Mouse (Mus musculus) midbrain, postnatal 0 days (tissue): ENCODE results near the gene Ubtf. TPM values are rescaled to one million over a fixed set of nuclear protein-coding genes. Genes with fewer than 3 reads are reported as not detected.

Experiments
- ATAC-seq: fragments of 200-750 bp; cut with Nextera tagmentation; 2 replicates; pipeline ENCODE4 v1.8.0; 2017; ENCODE audit warnings: moderate number of reproducible peaks, mild to moderate bottlenecking, moderate TSS enrichment, moderate library complexity; ENCODE audit not compliant: low FRiP score
- DNase-seq: peaks from one replicate; pipeline ENCODE4 v3.0.0-alpha.2; 2015; ENCODE audit warnings: low spot score
- H3K27ac ChIP-seq: fragments of 300-500 bp; sonication (generic); 2 replicates; pipeline ENCODE4 v1.5.1; 2014; ENCODE audit warnings: low read depth, mild to moderate bottlenecking, low read length, mixed read lengths
- H3K27me3 ChIP-seq: fragments of 300-500 bp; sonication (generic); 2 replicates; pipeline ENCODE4 v1.6.1; 2014; ENCODE audit warnings: low read length, control low read depth, mixed read lengths; ENCODE audit not compliant: insufficient read depth
- H3K36me3 ChIP-seq: fragments of 300-500 bp; sonication (generic); 2 replicates; pipeline ENCODE4 v1.6.1; 2014; ENCODE audit warnings: low read length, control low read depth, mixed read lengths; ENCODE audit not compliant: insufficient read depth
- H3K4me1 ChIP-seq: fragments of 300-500 bp; sonication (generic); 2 replicates; pipeline ENCODE4 v1.6.1; 2014; ENCODE audit warnings: mild to moderate bottlenecking, control low read depth, antibody characterized with exemption, low read length, mixed read lengths; ENCODE audit not compliant: insufficient read depth
- H3K4me2 ChIP-seq: fragments of 300-500 bp; sonication (generic); 2 replicates; pipeline ENCODE4 v1.6.1; 2014; ENCODE audit warnings: low read depth, mild to moderate bottlenecking, low read length, mixed read lengths; ENCODE audit not compliant: poor library complexity, severe bottlenecking
- H3K4me3 ChIP-seq: fragments of 300-500 bp; sonication (generic); 2 replicates; pipeline ENCODE4 v1.5.1; 2014; ENCODE audit warnings: low read depth, mild to moderate bottlenecking, low read length, moderate library complexity
- H3K9ac ChIP-seq: fragments of 300-500 bp; sonication (generic); replicated peaks from 2 replicates; pipeline ENCODE4 v1.6.1; 2014; ENCODE audit warnings: mild to moderate bottlenecking, low read length, moderate library complexity, mixed read lengths; ENCODE audit not compliant: poor library complexity, severe bottlenecking
- H3K9me3 ChIP-seq: fragments of 300-500 bp; sonication (generic); 2 replicates; pipeline ENCODE4 v1.6.1; 2016; ENCODE audit warnings: low read length, control low read depth
- CTCF ChIP-seq: IDR thresholded peaks from 2 replicates; pipeline ENCODE4 v1.5.1; 2016; ENCODE audit warnings: antibody characterized with exemption, mild to moderate bottlenecking
- WGBS: fragments of 180-500 bp; shearing (Covaris S2); extraction: QIAGEN DNeasy Blood & Tissue Kit; methylation state at CpG from one replicate; pipeline ENCODE4 v1.1.7; 2014; 5-methylcytosine and 5-hydroxymethylcytosine counted together
- polyA plus RNA-seq: library from polyadenylated mRNA; unstranded; fragments of >200 nt; fragmentation: Nextera tagmentation; extraction: Ambion mirVana; gene quantifications from 2 replicates; pipeline ENCODE4 v1.2.1, GENCODE M21; 2015
- total RNA-seq: library from RNA; depleted of rRNA; stranded (reverse); fragments of >200 nt; gene quantifications from 2 replicates; pipeline ENCODE4 v1.2.3, GENCODE M21; 2014

Gene Ubtf
- total and polyA plus RNA-seq, 2 experiments from 2014 or later, result 64.3 TPM

DNA sequence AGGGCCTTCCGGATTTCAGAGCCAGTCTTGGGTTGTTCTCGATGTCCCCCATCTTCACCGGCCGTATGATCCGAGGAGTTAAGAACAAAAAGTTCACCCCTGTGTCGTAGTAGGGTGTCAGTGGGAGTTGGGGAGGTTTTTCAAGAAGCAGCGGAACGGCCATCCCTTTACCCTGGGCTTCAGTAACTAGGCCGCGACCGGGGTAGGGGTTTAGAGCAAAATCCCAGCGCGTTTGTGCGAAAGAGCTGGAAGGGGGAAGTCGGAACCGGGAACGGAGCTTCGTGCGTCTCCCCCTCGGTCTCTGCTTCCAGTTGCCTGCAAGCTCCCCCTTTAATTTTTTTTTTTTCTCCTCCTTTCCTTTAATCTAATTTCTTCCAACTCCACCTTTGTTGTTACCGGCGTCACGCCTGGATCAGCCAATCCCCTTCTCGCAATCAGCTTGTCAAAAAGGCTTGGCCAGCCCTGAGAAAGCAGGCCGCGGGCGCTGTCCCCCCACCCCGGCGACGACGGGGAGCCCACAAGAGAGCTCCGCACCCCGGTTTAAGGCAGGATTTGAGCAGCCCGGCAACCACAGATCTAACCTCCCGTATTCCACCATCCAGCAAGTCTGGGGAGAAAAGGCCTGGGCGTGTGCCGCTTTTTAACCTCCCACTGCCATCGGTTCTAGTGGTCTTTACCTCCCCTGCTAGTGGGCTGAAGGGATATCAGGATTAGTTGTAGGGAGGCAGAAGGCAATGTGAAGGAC is 571 bp upstream of the Ubtf start:
- Histone ChIP-seq H3K9me3 (no peaks in the 10 kb centered on the region), H3K27ac (peak overlapping the region; percentile 98), H3K27me3 (no peaks in the 10 kb centered on the region), H3K4me1 (peaks cover 7% of the 10 kb centered on the region), H3K4me3 (peak overlapping the region; percentile 74), H3K36me3 (peaks cover 2% of the 10 kb centered on the region; the same call in 1 of the 2 replicates), H3K4me2 (peak overlapping the region; percentile 64), H3K9ac (peak overlapping the region; percentile 99)
- ATAC-seq (no peak; the same call in 1 of the 2 replicates), DNase-seq (peak; percentile 94)
- under 1% methylated on average over 38 of the region's 38 CpGs for WGBS
- TF ChIP-seq CTCF, result no peak

DNA sequence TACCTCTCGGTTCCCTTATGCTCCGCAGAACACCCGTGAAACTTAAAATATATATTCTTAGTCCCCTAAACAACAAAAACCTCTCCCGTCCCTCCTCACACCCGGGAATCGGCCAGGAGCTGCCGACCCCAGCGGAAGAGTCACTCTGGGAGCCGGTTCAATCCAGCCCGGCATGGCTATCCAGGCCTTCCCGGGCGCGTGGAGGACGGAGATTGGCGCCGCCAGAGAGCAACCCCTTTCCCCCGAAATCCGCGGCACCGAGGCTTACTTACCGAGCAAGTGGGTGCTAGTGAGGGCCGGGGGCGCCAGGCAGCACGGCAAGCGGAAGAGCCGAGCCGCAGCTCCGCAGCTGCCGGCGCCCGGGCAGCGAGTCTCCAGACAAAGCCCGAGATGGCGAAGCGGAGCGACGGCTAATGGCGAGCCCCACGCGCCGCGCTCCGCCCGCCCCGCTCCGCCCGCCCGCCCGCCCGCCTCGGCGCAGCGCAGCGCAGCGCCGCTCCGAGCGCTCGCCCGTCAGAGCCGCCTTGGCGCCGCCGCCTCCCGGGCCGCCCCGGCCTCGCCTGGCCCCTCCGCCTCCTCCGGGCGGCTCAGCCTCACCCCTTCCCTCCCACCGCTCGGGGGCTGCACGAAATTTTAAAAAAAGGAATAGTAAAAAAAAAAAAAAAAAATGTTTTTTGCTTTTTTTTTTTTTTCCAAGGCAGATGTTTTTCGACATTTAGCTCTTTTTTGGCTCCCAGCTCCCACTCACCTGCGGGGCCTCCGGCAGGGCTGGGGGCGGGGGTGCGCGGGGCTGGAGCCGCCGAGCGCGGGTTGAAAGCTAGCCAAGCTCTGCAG is 749 bp downstream of the Ubtf start:
- Histone ChIP-seq H3K9ac (peak overlapping the region; percentile 99), H3K4me3 (peak overlapping the region; percentile 74), H3K27ac (peak overlapping the region; percentile 98), H3K9me3 (no peaks in the 10 kb centered on the region), H3K4me1 (peaks cover 7% of the 10 kb centered on the region), H3K36me3 (peaks cover 7% of the 10 kb centered on the region; the same call in 1 of the 2 replicates), H3K27me3 (no peaks in the 10 kb centered on the region), H3K4me2 (peak overlapping the region; percentile 64)
- ATAC-seq (no peak), DNase-seq (peak; percentile 41)
- under 1% methylated on average over 79 of the region's 84 CpGs for WGBS
- no peak for TF ChIP-seq CTCF

DNA sequence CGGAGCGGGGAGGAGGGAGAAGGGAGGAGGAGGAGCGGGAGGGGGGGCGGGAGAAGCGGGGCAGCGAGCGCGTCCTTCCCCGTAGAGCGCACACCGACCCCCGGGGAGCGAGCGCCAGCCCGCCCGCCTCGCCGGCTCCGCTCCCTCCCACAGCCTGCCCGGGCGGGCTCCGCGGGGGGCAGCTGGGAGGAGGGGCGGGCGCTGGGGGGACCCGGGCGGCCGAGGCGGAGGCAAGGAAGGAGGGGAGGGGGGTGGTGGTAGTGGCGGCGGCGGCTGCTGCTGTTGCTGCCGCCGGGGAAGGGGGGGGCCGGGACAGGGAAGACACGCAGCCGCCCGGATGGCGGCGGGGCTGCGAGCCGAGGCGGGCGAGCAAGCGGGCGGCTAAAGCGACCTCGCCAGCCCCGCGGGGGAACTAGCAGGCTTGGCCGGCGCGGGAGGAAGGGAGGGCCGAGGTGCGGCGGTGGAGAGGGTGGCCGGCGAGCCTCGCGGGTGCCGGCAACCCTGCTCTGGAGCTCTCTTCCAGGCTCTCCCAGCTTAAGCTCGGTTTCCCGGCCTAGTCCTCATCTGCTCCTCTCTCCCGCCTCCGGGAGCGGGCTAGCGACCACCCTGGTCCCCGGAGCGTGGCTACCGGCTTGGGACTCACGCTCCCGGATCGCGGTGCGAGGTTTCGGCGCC is 1.5 kb downstream of the Ubtf start:
- Histone ChIP-seq H3K9me3 (no peaks in the 10 kb centered on the region), H3K4me2 (peak overlapping the region; percentile 64), H3K36me3 (peaks cover 14% of the 10 kb centered on the region), H3K4me3 (peak overlapping the region; percentile 74), H3K9ac (peak overlapping the region; percentile 99), H3K4me1 (peaks cover 2% of the 10 kb centered on the region), H3K27ac (peak overlapping the region; percentile 98), H3K27me3 (no peaks in the 10 kb centered on the region)
- WGBS, result under 1% methylated on average over 33 of the region's 77 CpGs
- DNase-seq, result peak; percentile 64
- TF ChIP-seq CTCF, result no peak
- ATAC-seq, result peak; percentile 39

DNA sequence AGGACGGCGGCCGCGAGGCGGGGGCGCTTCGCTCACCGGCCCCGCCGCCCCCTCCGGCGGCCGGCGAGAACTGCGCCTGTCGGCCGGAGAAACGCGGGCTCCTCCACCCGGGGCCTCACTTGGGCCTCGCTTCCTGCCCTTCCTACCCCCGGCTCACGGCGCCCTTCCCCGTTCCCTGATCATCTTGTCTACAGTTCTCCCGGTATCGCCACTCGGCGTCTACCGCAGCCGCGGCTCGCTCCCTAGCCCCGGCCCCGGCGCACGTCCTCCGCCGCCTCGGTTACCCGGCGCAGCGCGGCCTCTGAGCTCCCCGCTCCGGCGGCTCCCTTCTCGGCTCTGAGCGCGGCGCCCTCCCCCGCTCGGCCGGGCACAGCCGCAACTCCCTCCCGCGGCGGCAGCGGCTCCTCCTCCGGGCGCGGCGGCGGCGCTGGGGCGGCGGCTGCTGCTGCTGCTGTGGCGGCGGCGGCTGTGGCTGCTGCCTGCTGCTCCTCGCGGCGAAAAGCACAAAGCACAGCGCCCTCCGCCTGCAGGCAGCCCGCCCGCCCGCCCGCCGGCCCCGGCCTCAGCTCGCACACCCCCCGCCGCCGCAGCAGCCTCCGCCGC is 2.1 kb downstream of the Ubtf start:
- Histone ChIP-seq H3K36me3 (peaks cover 21% of the 10 kb centered on the region), H3K4me3 (peak overlapping the region; percentile 74), H3K9me3 (no peaks in the 10 kb centered on the region), H3K27me3 (no peaks in the 10 kb centered on the region), H3K4me1 (peaks cover 2% of the 10 kb centered on the region; the same call in 1 of the 2 replicates), H3K9ac (peak overlapping the region; percentile 99), H3K4me2 (peak overlapping the region; percentile 64), H3K27ac (peak overlapping the region; percentile 98)
- peak; percentile 33 for ATAC-seq
- peak; percentile 25 for TF ChIP-seq CTCF
- DNase-seq, result peak; percentile 62
- WGBS, result under 1% methylated on average over 43 of the region's 87 CpGs

DNA sequence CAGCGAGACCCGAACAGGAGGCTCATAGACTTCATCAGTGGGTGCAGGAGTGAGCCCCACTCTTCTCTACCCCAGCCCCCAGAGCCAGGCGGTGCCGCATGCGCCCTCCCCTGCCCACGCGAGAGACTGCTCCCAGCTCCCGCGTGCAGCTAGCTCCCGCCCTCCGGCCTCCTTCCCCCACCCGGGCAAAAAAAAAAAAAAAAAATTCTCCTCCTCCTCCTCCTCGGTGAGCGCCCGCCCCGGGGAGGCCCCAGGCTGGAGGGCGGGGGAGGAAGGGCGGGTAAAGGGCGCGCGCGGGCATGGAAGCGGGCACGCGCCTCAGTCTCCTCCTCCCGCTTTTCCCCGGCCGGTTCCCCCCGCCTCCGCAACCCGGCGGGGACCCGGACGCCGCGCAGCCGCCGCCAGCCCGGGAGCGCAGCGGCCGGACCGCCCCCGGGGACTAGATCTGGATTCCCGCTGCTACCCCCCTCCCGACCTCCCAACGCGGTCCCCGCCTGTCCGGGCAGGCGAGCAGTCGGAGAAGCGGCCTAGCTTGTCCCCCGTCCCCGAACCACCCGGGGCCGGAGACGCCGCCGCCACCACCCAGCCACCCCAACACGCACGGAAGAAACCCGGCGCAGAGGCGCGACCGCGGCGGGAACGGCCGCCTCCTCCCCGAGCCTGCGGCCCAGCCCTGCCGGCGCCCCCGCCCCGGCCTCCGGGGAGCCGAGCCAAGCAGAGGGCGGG is 2.8 kb downstream of the Ubtf start:
- peak; percentile 87 for DNase-seq
- WGBS, result under 1% methylated on average over 39 of the region's 80 CpGs
- no peaks in the 10 kb centered on the region for H3K27me3 ChIP-seq

More for the DNA sequence above, 2.8 kb downstream of the Ubtf start:
- no peaks in the 10 kb centered on the region for H3K9me3 ChIP-seq
- H3K27ac ChIP-seq, result peak overlapping the region; percentile 98
- peaks cover 24% of the 10 kb centered on the region for H3K36me3 ChIP-seq
- H3K4me2 ChIP-seq, result peak overlapping the region; percentile 64
- peak; percentile 45 for TF ChIP-seq CTCF
- peaks cover 2% of the 10 kb centered on the region; the same call in 1 of the 2 replicates for H3K4me1 ChIP-seq
- peak overlapping the region; percentile 74 for H3K4me3 ChIP-seq
- peak overlapping the region; percentile 99 for H3K9ac ChIP-seq
- peak; percentile 47 for ATAC-seq
